Mouse (Mus musculus) kidney, postnatal 0 days (tissue): Measurements from ENCODE around the gene Gm28038. TPM values are rescaled to one million over a fixed set of nuclear protein-coding genes. Genes with fewer than 3 reads are reported as not detected.

Experiments
- ATAC-seq: fragments of 200-750 bp; cut with Nextera tagmentation; replicated peaks from 2 replicates; pipeline ENCODE4 v1.8.0; 2017; ENCODE audit warnings: low read depth, moderate number of reproducible peaks, moderate TSS enrichment, moderate library complexity; ENCODE audit not compliant: low FRiP score
- DNase-seq: peaks from one replicate; pipeline ENCODE4 v3.0.0-alpha.2; 2016; ENCODE audit warnings: low spot score
- H3K27ac ChIP-seq: fragments of 300-500 bp; sonication (generic); 2 replicates; pipeline ENCODE4 v1.5.1; 2014; ENCODE audit warnings: mild to moderate bottlenecking
- H3K27me3 ChIP-seq: fragments of 300-500 bp; sonication (generic); 2 replicates; pipeline ENCODE4 v1.6.1; 2014; ENCODE audit warnings: low read length, mixed read lengths; ENCODE audit not compliant: insufficient read depth
- H3K36me3 ChIP-seq: fragments of 300-500 bp; sonication (generic); 2 replicates; pipeline ENCODE4 v1.6.1; 2014; ENCODE audit warnings: low read length, mixed read lengths; ENCODE audit not compliant: insufficient read depth
- H3K4me1 ChIP-seq: fragments of 300-500 bp; sonication (generic); replicated peaks from 2 replicates; pipeline ENCODE4 v1.6.1; 2014; ENCODE audit warnings: antibody characterized with exemption, low read length, mixed read lengths; ENCODE audit not compliant: insufficient read depth
- H3K4me2 ChIP-seq: fragments of 300-500 bp; sonication (generic); 2 replicates; pipeline ENCODE4 v1.6.1; 2014; ENCODE audit warnings: mild to moderate bottlenecking, low read length, moderate library complexity, mixed read lengths
- H3K4me3 ChIP-seq: fragments of 300-500 bp; sonication (generic); replicated peaks from 2 replicates; pipeline ENCODE4 v1.5.1; 2014; ENCODE audit warnings: low read depth, low read length
- H3K9ac ChIP-seq: fragments of 300-500 bp; sonication (generic); 2 replicates; pipeline ENCODE4 v1.6.1; 2014; ENCODE audit warnings: low read depth, low read length
- H3K9me3 ChIP-seq: fragments of 300-500 bp; sonication (generic); replicated peaks from 2 replicates; pipeline ENCODE4 v1.6.1; 2016; ENCODE audit warnings: low read length, inconsistent platforms, mixed read lengths
- CTCF ChIP-seq: IDR thresholded peaks from 2 replicates; pipeline ENCODE4 v1.5.1; 2016; ENCODE audit warnings: antibody characterized with exemption, low read depth, mild to moderate bottlenecking, moderate library complexity
- WGBS: fragments of 180-500 bp; shearing (Covaris S2); extraction: QIAGEN DNeasy Blood & Tissue Kit; methylation state at CpG from one replicate; pipeline ENCODE4 v1.1.7; 2014; 5-methylcytosine and 5-hydroxymethylcytosine counted together
- polyA plus RNA-seq: library from polyadenylated mRNA; unstranded; fragments of >200 nt; fragmentation: Nextera tagmentation; extraction: Ambion mirVana; gene quantifications from 2 replicates; pipeline ENCODE4 v1.2.1, GENCODE M21; 2015

Gm28038 gene
- polyA plus RNA-seq, 1 experiment from 2014 or later: not detected

- no peak for TF ChIP-seq CTCF
- DNase-seq (no peak), ATAC-seq (no peak)
- H3K4me1 ChIP-seq: no peaks in the 10 kb centered on the region
- no peak overlapping the region for H3K4me3 ChIP-seq
- no peaks in the 10 kb centered on the region for H3K9me3 ChIP-seq
- H3K9ac ChIP-seq: no peak overlapping the region
- no peaks in the 10 kb centered on the region for H3K27me3 ChIP-seq
- no peak overlapping the region for H3K4me2 ChIP-seq
- no peak overlapping the region for H3K27ac ChIP-seq
- peaks cover 62% of the 10 kb centered on the region for H3K36me3 ChIP-seq
- 79% methylated on average over 4 of the region's 4 CpGs for WGBS
Measured at GRCm38 (mm10) chr2:30319260-30319659, 38.4 kb downstream of the Gm28038 start.

GRCm38 (mm10) chr2:30323111-30323510 is 42.3 kb downstream of the Gm28038 start:
- WGBS: 93% methylated on average over 7 of the region's 7 CpGs
- no peak for ATAC-seq
- Histone ChIP-seq H3K4me3 (no peak overlapping the region), H3K9ac (no peak overlapping the region), H3K27me3 (no peaks in the 10 kb centered on the region), H3K9me3 (no peaks in the 10 kb centered on the region), H3K36me3 (peaks cover 62% of the 10 kb centered on the region), H3K4me2 (no peak overlapping the region), H3K4me1 (no peaks in the 10 kb centered on the region), H3K27ac (no peak overlapping the region)
- no peak for TF ChIP-seq CTCF
- DNase-seq: no peak

DNA sequence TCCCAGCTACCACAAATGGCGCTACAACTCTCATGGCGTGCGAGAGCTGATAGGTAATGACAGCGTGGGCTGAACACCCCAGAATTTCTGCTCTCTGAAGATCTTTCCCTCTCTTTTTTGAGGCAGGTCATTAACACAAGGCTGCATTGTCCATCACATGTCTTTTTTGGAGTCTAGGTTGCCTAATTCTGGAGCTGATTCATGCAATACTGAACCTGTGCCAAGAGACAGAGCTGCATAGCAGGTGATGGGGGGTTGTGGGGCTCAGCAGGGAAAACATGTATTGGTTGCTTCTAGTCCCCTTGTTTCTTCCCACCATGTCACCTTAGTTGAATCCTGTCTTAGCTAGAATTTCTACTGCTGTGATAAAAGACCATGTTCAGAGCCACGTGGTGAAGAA is 44.5 kb downstream of the Gm28038 start:
- H3K4me1 ChIP-seq: no peaks in the 10 kb centered on the region
- no peaks in the 10 kb centered on the region for H3K9me3 ChIP-seq
- no peak for ATAC-seq
- H3K36me3 ChIP-seq: peaks cover 75% of the 10 kb centered on the region
- no peak for DNase-seq
- H3K4me2 ChIP-seq: no peak overlapping the region
- no peak for TF ChIP-seq CTCF
- H3K27ac ChIP-seq: no peak overlapping the region
- no peaks in the 10 kb centered on the region for H3K27me3 ChIP-seq
- no peak overlapping the region for H3K9ac ChIP-seq
- WGBS: 94% methylated on average over 5 of the region's 5 CpGs
- no peak overlapping the region for H3K4me3 ChIP-seq

- H3K4me1 ChIP-seq: no peaks in the 10 kb centered on the region
- no peak for TF ChIP-seq CTCF
- no peak overlapping the region for H3K4me3 ChIP-seq
- no peak overlapping the region for H3K4me2 ChIP-seq
- ATAC-seq: no peak
- no peaks in the 10 kb centered on the region for H3K27me3 ChIP-seq
- H3K9me3 ChIP-seq: no peaks in the 10 kb centered on the region
- H3K27ac ChIP-seq: no peak overlapping the region
- no peak overlapping the region for H3K9ac ChIP-seq
- DNase-seq: no peak
- H3K36me3 ChIP-seq: peaks cover 74% of the 10 kb centered on the region
- WGBS: 89% methylated on average over 7 of the region's 7 CpGs
Measured at GRCm38 (mm10) chr2:30327276-30327675, 46.4 kb downstream of the Gm28038 start.

- H3K36me3 ChIP-seq: peaks cover 74% of the 10 kb centered on the region
- H3K27ac ChIP-seq: no peak overlapping the region
- H3K9ac ChIP-seq: no peak overlapping the region
- no peak for TF ChIP-seq CTCF
- no peak overlapping the region for H3K4me3 ChIP-seq
- no peaks in the 10 kb centered on the region for H3K9me3 ChIP-seq
- H3K4me1 ChIP-seq: no peaks in the 10 kb centered on the region
- 85% methylated on average over 3 of the region's 3 CpGs for WGBS
- no peaks in the 10 kb centered on the region for H3K27me3 ChIP-seq
- ATAC-seq (no peak), DNase-seq (no peak)
- H3K4me2 ChIP-seq: no peak overlapping the region
Measured at GRCm38 (mm10) chr2:30328791-30329190, 47.9 kb downstream of the Gm28038 start.

DNA sequence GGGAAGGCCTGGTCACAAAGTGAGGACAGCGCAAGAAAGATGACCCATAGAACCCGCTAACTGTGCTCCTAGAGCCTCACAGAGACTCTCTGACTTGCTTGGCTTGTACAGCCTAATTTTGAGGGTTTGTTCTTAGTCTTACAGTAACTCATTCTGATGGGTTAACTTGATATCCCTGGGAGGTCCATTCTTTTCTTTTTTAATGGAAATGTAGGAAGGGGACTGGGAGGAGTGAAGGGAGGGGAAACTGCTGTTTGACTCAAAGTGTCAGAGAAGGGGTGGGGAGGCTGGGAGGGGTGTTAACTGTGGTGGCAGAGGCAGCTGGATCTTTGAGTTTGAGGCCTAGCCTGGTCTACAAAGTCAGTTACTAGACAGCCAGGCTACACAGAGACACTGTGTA is 54.5 kb downstream of the Gm28038 start:
- H3K36me3 ChIP-seq: peaks cover 69% of the 10 kb centered on the region
- no peak for ATAC-seq
- no peak overlapping the region for H3K9ac ChIP-seq
- no peak overlapping the region for H3K4me2 ChIP-seq
- no peaks in the 10 kb centered on the region for H3K9me3 ChIP-seq
- H3K4me3 ChIP-seq: no peak overlapping the region
- 88% methylated on average over 2 of the region's 2 CpGs for WGBS
- H3K4me1 ChIP-seq: no peaks in the 10 kb centered on the region
- no peaks in the 10 kb centered on the region for H3K27me3 ChIP-seq
- no peak for TF ChIP-seq CTCF
- no peak for DNase-seq
- no peak overlapping the region for H3K27ac ChIP-seq

GRCm38 (mm10) chr2:30336174-30336915 is 55.5 kb downstream of the Gm28038 start:
- TF ChIP-seq CTCF: no peak
- 88% methylated on average over 16 of the region's 16 CpGs for whole genome bisulfite sequencing
- Histone ChIP-seq H3K4me3 (no peak overlapping the region), H3K27me3 (no peaks in the 10 kb centered on the region), H3K4me1 (no peaks in the 10 kb centered on the region), H3K27ac (no peak overlapping the region), H3K4me2 (no peak overlapping the region), H3K9me3 (no peaks in the 10 kb centered on the region), H3K9ac (no peak overlapping the region), H3K36me3 (peaks cover 68% of the 10 kb centered on the region)
- DNase-seq (no peak), ATAC-seq (no peak)
